Mouse (Mus musculus): ENCODE results near the gene Abca9. TPM values are rescaled to one million over a fixed set of nuclear protein-coding genes. Genes with fewer than 3 reads are reported as not detected.

Gene Abca9
- total and polyA plus RNA-seq, 3 experiments = 3.0 to 12.5 (median 9.3) TPM

GRCm38 (mm10) chr11:110195310-110195709 is 27.3 kb upstream of the Abca9 start:
- WGBS = 74% methylated on average over 4 of the region's 4 CpGs
- H3K4me3 ChIP-seq = no peak overlapping the region
- no peak for TF ChIP-seq CTCF (IDR thresholded peaks at IDR 0.05)
- no peak for TF ChIP-seq POLR2A (IDR thresholded peaks at IDR 0.05; ENCODE audit: insufficient read depth, low read depth, low read length)
- TF ChIP-seq EP300 (IDR thresholded peaks at IDR 0.05; ENCODE audit: insufficient read depth, low read depth, low read length) = no peak
- no peak overlapping the region for H3K9ac ChIP-seq (ENCODE audit: low read depth, low read length)
- H3K36me3 ChIP-seq (ENCODE audit: control insufficient read depth, insufficient read depth, low read length) = no peaks in the 10 kb centered on the region
- no peaks in the 10 kb centered on the region for H3K79me2 ChIP-seq (replicated peaks; ENCODE audit: control insufficient read depth, insufficient read depth, low read length)
- no peak for DNase-seq
- H3K27me3 ChIP-seq (ENCODE audit: control insufficient read depth, insufficient read depth, low read length) = no peaks in the 10 kb centered on the region
- intact Hi-C loops (cut with DNase I) = no loop called here
- H3K27ac ChIP-seq = no peak overlapping the region
- no peaks in the 10 kb centered on the region for H3K4me1 ChIP-seq (ENCODE audit: control insufficient read depth, insufficient read depth, low read length)

GRCm38 (mm10) chr11:110171212-110171611 is 3.2 kb upstream of the Abca9 start:
- Histone ChIP-seq H3K4me1 (ENCODE audit: control insufficient read depth, insufficient read depth, low read length) (no peaks in the 10 kb centered on the region; the same call in 1 of the 2 replicates), H3K27me3 (ENCODE audit: control insufficient read depth, insufficient read depth, low read length) (no peaks in the 10 kb centered on the region), H3K9ac (ENCODE audit: low read depth, low read length) (no peak overlapping the region), H3K36me3 (ENCODE audit: control insufficient read depth, insufficient read depth, low read length) (no peaks in the 10 kb centered on the region), H3K27ac (no peak overlapping the region), H3K79me2 (replicated peaks; ENCODE audit: control insufficient read depth, insufficient read depth, low read length) (no peaks in the 10 kb centered on the region), H3K4me3 (no peak overlapping the region)
- TF ChIP-seq POLR2A (IDR thresholded peaks at IDR 0.05; ENCODE audit: insufficient read depth, low read depth, low read length) = no peak
- TF ChIP-seq EP300 (IDR thresholded peaks at IDR 0.05; ENCODE audit: insufficient read depth, low read depth, low read length) = no peak
- TF ChIP-seq CTCF (IDR thresholded peaks at IDR 0.05) = no peak
- DNase-seq = no peak
- intact Hi-C loops (cut with DNase I) = no loop called here
- 94% methylated on average over 3 of the region's 3 CpGs for WGBS

GRCm38 (mm10) chr11:110165822-110166221 is 2.2 kb downstream of the Abca9 start:
- no peaks in the 10 kb centered on the region; the same call in none of the 2 replicates for H3K4me1 ChIP-seq (ENCODE audit: control insufficient read depth, insufficient read depth, low read length)
- H3K4me3 ChIP-seq = no peak overlapping the region
- TF ChIP-seq CTCF (IDR thresholded peaks at IDR 0.05) (no peak), EP300 (IDR thresholded peaks at IDR 0.05; ENCODE audit: insufficient read depth, low read depth, low read length) (no peak), POLR2A (IDR thresholded peaks at IDR 0.05; ENCODE audit: insufficient read depth, low read depth, low read length) (no peak)
- WGBS = 46% methylated on average over 3 of the region's 3 CpGs
- DNase-seq = peak in 1 of 2 experiments; percentile 21
- no peaks in the 10 kb centered on the region for H3K79me2 ChIP-seq (replicated peaks; ENCODE audit: control insufficient read depth, insufficient read depth, low read length)
- no peak overlapping the region for H3K9ac ChIP-seq (ENCODE audit: low read depth, low read length)
- H3K27ac ChIP-seq = peak overlapping the region; percentile 51
- intact Hi-C loops (cut with DNase I) = loop anchor here (5.0 kb wide), 1 partner anchor 86 kb away; the partner anchor contains the start of gene Abca6
- no peaks in the 10 kb centered on the region for H3K27me3 ChIP-seq (ENCODE audit: control insufficient read depth, insufficient read depth, low read length)
- H3K36me3 ChIP-seq (ENCODE audit: control insufficient read depth, insufficient read depth, low read length) = no peaks in the 10 kb centered on the region

GRCm38 (mm10) chr11:110165409-110165808 is 2.6 kb downstream of the Abca9 start:
- TF ChIP-seq EP300 (IDR thresholded peaks at IDR 0.05; ENCODE audit: insufficient read depth, low read depth, low read length) (no peak), POLR2A (IDR thresholded peaks at IDR 0.05; ENCODE audit: insufficient read depth, low read depth, low read length) (no peak), CTCF (IDR thresholded peaks at IDR 0.05) (no peak)
- Histone ChIP-seq H3K27me3 (ENCODE audit: control insufficient read depth, insufficient read depth, low read length) (no peaks in the 10 kb centered on the region), H3K4me3 (no peak overlapping the region), H3K4me1 (ENCODE audit: control insufficient read depth, insufficient read depth, low read length) (no peaks in the 10 kb centered on the region; the same call in none of the 2 replicates), H3K9ac (ENCODE audit: low read depth, low read length) (no peak overlapping the region), H3K36me3 (ENCODE audit: control insufficient read depth, insufficient read depth, low read length) (no peaks in the 10 kb centered on the region), H3K27ac (no peak overlapping the region; the same call in 1 of the 2 replicates), H3K79me2 (replicated peaks; ENCODE audit: control insufficient read depth, insufficient read depth, low read length) (no peaks in the 10 kb centered on the region)
- intact Hi-C loops (cut with DNase I) = loop anchor here (5.0 kb wide), 1 partner anchor 87 kb away; the partner anchor contains the start of gene Abca6
- no peak for DNase-seq

- Histone ChIP-seq H3K9ac (ENCODE audit: low read depth, low read length) (no peak overlapping the region), H3K36me3 (ENCODE audit: control insufficient read depth, insufficient read depth, low read length) (no peaks in the 10 kb centered on the region; the same call in 1 of the 2 replicates), H3K27ac (no peak overlapping the region), H3K79me2 (replicated peaks; ENCODE audit: control insufficient read depth, insufficient read depth, low read length) (no peaks in the 10 kb centered on the region), H3K27me3 (ENCODE audit: control insufficient read depth, insufficient read depth, low read length) (no peaks in the 10 kb centered on the region), H3K4me1 (ENCODE audit: control insufficient read depth, insufficient read depth, low read length) (peaks cover 1% of the 10 kb centered on the region; the same call in 1 of the 2 replicates), H3K4me3 (no peak overlapping the region)
- TF ChIP-seq CTCF (IDR thresholded peaks at IDR 0.05) (no peak), EP300 (IDR thresholded peaks at IDR 0.05; ENCODE audit: insufficient read depth, low read depth, low read length) (no peak), POLR2A (IDR thresholded peaks at IDR 0.05; ENCODE audit: insufficient read depth, low read depth, low read length) (no peak)
- intact Hi-C loops (cut with DNase I) = no loop called here
- WGBS = 54% methylated on average over 6 of the region's 6 CpGs
- DNase-seq = no peak
These were observed 10.9 kb downstream of the Abca9 start for GRCm38 (mm10) chr11:110157059-110157458.

GRCm38 (mm10) chr11:110155985-110156384 is 12.0 kb downstream of the Abca9 start:
- Histone ChIP-seq H3K27me3 (ENCODE audit: control insufficient read depth, insufficient read depth, low read length) (no peaks in the 10 kb centered on the region), H3K4me3 (no peak overlapping the region), H3K4me1 (ENCODE audit: control insufficient read depth, insufficient read depth, low read length) (peaks cover 1% of the 10 kb centered on the region; the same call in 1 of the 2 replicates), H3K9ac (ENCODE audit: low read depth, low read length) (no peak overlapping the region), H3K27ac (no peak overlapping the region), H3K79me2 (replicated peaks; ENCODE audit: control insufficient read depth, insufficient read depth, low read length) (no peaks in the 10 kb centered on the region), H3K36me3 (ENCODE audit: control insufficient read depth, insufficient read depth, low read length) (no peaks in the 10 kb centered on the region; the same call in 1 of the 2 replicates)
- DNase-seq = no peak
- TF ChIP-seq EP300 (IDR thresholded peaks at IDR 0.05; ENCODE audit: insufficient read depth, low read depth, low read length) (no peak), POLR2A (IDR thresholded peaks at IDR 0.05; ENCODE audit: insufficient read depth, low read depth, low read length) (no peak), CTCF (IDR thresholded peaks at IDR 0.05) (no peak)
- intact Hi-C loops (cut with DNase I) = no loop called here
- 93% methylated on average over 11 of the region's 11 CpGs for WGBS

All from heart, adult 2 months (tissue).